8 mouse cellular contexts compared by ENCODE assay signal in the genomic region with DNA sequence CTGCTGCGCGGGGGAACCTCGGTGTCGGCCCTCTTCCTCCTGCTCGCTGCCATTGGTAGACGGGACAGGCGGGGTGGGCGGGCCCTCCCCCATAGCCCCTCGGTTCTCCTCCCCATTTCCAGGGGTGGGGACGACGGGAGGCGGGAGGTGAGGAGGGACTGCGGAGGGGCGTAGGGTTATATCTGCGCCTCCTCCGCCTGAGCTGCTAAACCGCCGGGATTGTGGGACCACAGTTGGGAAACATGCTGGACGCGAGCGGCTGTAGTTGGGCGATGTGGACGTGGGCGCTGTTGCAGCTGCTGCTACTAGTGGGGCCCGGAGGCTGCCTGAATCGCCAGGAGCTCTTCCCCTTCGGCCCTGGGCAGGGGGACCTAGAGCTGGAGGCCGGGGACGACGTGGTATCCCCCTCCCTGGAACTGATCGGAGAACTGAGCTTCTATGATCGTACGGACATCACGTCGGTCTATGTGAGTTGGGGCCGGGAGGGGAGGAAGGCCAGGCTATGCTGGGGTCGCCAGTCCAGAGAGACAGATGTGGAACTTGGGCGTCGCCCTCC. TPM values are rescaled to one million over a fixed set of nuclear protein-coding genes. Genes with fewer than 3 reads are reported as not detected.
DNase-seq lines count a peak whose midpoint lies in the region; ATAC-seq and TF ChIP-seq lines count a peak whose summit lies in the region.
"Not testable (repeated sequence)": the region's sequence is repeated elsewhere in the genome, so short reads cannot be mapped to it uniquely, and the experiment has no call there.

Gene Nid1, plus strand, starts transcription at position 92 of the 556 bp plus-strand sequence.

- H3K4me2 ChIP-seq in liver, embryonic 13.5 days, result peak within 1 kb of the TSS; percentile 47
- peak within 1 kb of the TSS; percentile 37 for H3K4me2 ChIP-seq in midbrain, embryonic 14.5 days (ENCODE audit: low read length)
- peak within 1 kb of the TSS; percentile 31; the same call in 1 of the 2 replicates for H3K4me2 ChIP-seq in stomach, embryonic 16.5 days (ENCODE audit: low read depth, low read length)

- H3K9ac ChIP-seq in liver, embryonic 13.5 days; midbrain, embryonic 14.5 days (replicated peaks; ENCODE audit: low read length); stomach, embryonic 16.5 days (ENCODE audit: low read length): not testable (repeated sequence)

- not testable (repeated sequence) for TF ChIP-seq CTCF in embryonic fibroblast, embryonic 13.5 days (IDR thresholded peaks at IDR 0.05; ENCODE audit: borderline replicate concordance, insufficient read depth, low read length)

- TF ChIP-seq POLR2A in embryonic fibroblast, embryonic 13.5 days (IDR thresholded peaks at IDR 0.05; ENCODE audit: low read depth, low read length), result not testable (repeated sequence)

- H3K4me1 ChIP-seq in embryonic fibroblast, embryonic 13.5 days (ENCODE audit: control insufficient read depth, insufficient read depth, low read length); hindbrain, embryonic 10.5 days (replicated peaks); liver, embryonic 13.5 days (replicated peaks); midbrain, embryonic 14.5 days (ENCODE audit: control insufficient read depth, insufficient read depth, low read length); stomach, embryonic 16.5 days (ENCODE audit: control insufficient read depth, insufficient read depth, low read length): not testable (repeated sequence)

- peak within 1 kb of the TSS; percentile 47 for H3K4me3 ChIP-seq in embryonic fibroblast, embryonic 13.5 days (ENCODE audit: insufficient read depth, low read length)
- peak within 1 kb of the TSS; percentile 41 for H3K4me3 ChIP-seq in hindbrain, embryonic 10.5 days
- H3K4me3 ChIP-seq in liver, embryonic 13.5 days (replicated peaks), result peak within 1 kb of the TSS; percentile 30
- H3K4me3 ChIP-seq in midbrain, embryonic 14.5 days (replicated peaks; ENCODE audit: low read depth, low read length), result 0 out of 2 replicates have a peak within 1 kb of the TSS, but pooled peaks have one; percentile 18
- peak within 1 kb of the TSS; percentile 33 for H3K4me3 ChIP-seq in stomach, embryonic 16.5 days (replicated peaks; ENCODE audit: low read length)

- WGBS in hindbrain, embryonic 10.5 days, result under 1% methylated on average over 32 of the region's 39 CpGs
- under 1% methylated on average over 25 of the region's 39 CpGs for WGBS in liver, embryonic 13.5 days (ENCODE audit: insufficient replicate concordance)
- 2% methylated on average over 21 of the region's 39 CpGs for WGBS in midbrain, embryonic 14.5 days
- WGBS in stomach, embryonic 16.5 days, result under 1% methylated on average over 27 of the region's 39 CpGs

- H3K36me3 ChIP-seq in hindbrain, embryonic 10.5 days; liver, embryonic 13.5 days; midbrain, embryonic 14.5 days (ENCODE audit: control insufficient read depth, insufficient read depth, low read length); stomach, embryonic 16.5 days (ENCODE audit: control insufficient read depth, insufficient read depth, low read length): not testable (repeated sequence)

- H3K27me3 ChIP-seq in hindbrain, embryonic 10.5 days (ENCODE audit: insufficient read depth, poor library complexity, severe bottlenecking); liver, embryonic 13.5 days; midbrain, embryonic 14.5 days (ENCODE audit: control insufficient read depth, insufficient read depth, low read length); stomach, embryonic 16.5 days (ENCODE audit: control insufficient read depth, insufficient read depth, low read length): not testable (repeated sequence)

- H3K27ac ChIP-seq in embryonic fibroblast, embryonic 13.5 days (ENCODE audit: insufficient read depth, low read length); hindbrain, embryonic 10.5 days; liver, embryonic 13.5 days; midbrain, embryonic 14.5 days (replicated peaks; ENCODE audit: low read depth, low read length); stomach, embryonic 16.5 days (ENCODE audit: low read length): not testable (repeated sequence)

- peak; percentile 29; the same call in 1 of the 2 replicates for ATAC-seq in granulocyte monocyte progenitor cell, adult 5-6 weeks (replicated peaks; ENCODE audit: poor library complexity, severe bottlenecking)
- ATAC-seq in liver, embryonic 13.5 days (ENCODE audit: low read depth), result peak; percentile 34
- peak; percentile 36 for ATAC-seq in midbrain, embryonic 14.5 days (ENCODE audit: low FRiP score, low TSS enrichment)
- peak; percentile 82 for ATAC-seq in stomach, embryonic 16.5 days (ENCODE audit: insufficient read depth, low FRiP score)

- not testable (repeated sequence) for H3K9me3 ChIP-seq in hindbrain, embryonic 10.5 days; liver, embryonic 13.5 days (replicated peaks); midbrain, embryonic 14.5 days (ENCODE audit: control insufficient read depth, low read length); stomach, embryonic 16.5 days (replicated peaks; ENCODE audit: control insufficient read depth, low read length)

- not testable (repeated sequence) for DNase-seq in adrenal gland, adult 18-20 months (ENCODE audit: low spot score in 2 of 2); liver, embryonic 13.5 days; midbrain, embryonic 14.5 days
- DNase-seq in hindbrain, embryonic 10.5 days (ENCODE audit: low spot score), result peak; percentile 19
- DNase-seq in kidney, postnatal 10 days, result peak; percentile 56

RNA-seq across cellular contexts. Expression of gene Nid1, which starts in this region (rescaled TPM):
- total RNA-seq in adrenal gland, adult 18-20 months (2021), result 10 to 100 TPM; 39.1 to 60.2 TPM
- polyA plus RNA-seq in embryonic fibroblast, embryonic 13.5 days (2011; ENCODE audit: insufficient read length, low read depth, missing spikeins), result 407 and 478 TPM in 2 replicates
- total RNA-seq in granulocyte monocyte progenitor cell, adult 5-6 weeks (2014; fragmentation: Nextera tagmentation), result not detected in 2 replicates
- total RNA-seq in granulocyte monocyte progenitor cell, adult 5-6 weeks (2017), result not detected in 2 replicates
- 43.9 and 49.3 TPM in 2 replicates for polyA plus RNA-seq in hindbrain, embryonic 10.5 days (2016; fragmentation: Nextera tagmentation; extraction: Ambion mirVana)
- polyA plus RNA-seq in liver, embryonic 13.5 days (2015; fragmentation: Nextera tagmentation; extraction: Ambion mirVana), result 13.4 and 16.3 TPM in 2 replicates
- polyA plus RNA-seq in midbrain, embryonic 14.5 days (2014; fragmentation: Nextera tagmentation; extraction: Ambion mirVana), result 28.5 and 49.1 TPM in 2 replicates
- polyA plus RNA-seq in stomach, embryonic 16.5 days (2015; fragmentation: Nextera tagmentation; extraction: Ambion mirVana), result 112 and 120 TPM in 2 replicates

Comparison
In these comparisons a context has a peak if more than half of its experiments do, and no peak if none do; other contexts are left out.
1. RNA of gene Nid1 (total RNA-seq): 39.1 to 60.2 TPM in adrenal gland, adult 18-20 months; not detected in granulocyte monocyte progenitor cell, adult 5-6 weeks; every median in the first group is over 10 times any median in the second.
2. Peak in ATAC-seq in granulocyte monocyte progenitor cell, adult 5-6 weeks; RNA of the gene not detected or under 1 TPM.
3. ATAC-seq: peak in every context shown above with its lines; median percentile 82 in stomach, embryonic 16.5 days; 36 in midbrain, embryonic 14.5 days; 34 in liver, embryonic 13.5 days; 29 in granulocyte monocyte progenitor cell, adult 5-6 weeks.
4. Peak in every context shown above with its lines, with median percentiles within 50 percentile points of each other: H3K4me3 ChIP-seq and H3K4me2 ChIP-seq.